Mouse (Mus musculus) lung, embryonic 14.5 days (tissue): ENCODE data around the gene Car4. TPM values are rescaled to one million over a fixed set of nuclear protein-coding genes. Genes with fewer than 3 reads are reported as not detected.

ENCODE experiments used
- ATAC-seq: fragments of 200-750 bp; cut with Nextera tagmentation; 2 replicates; pipeline ENCODE4 v1.8.0; 2017; ENCODE audit warnings: mild to moderate bottlenecking, moderate TSS enrichment, moderate library complexity; ENCODE audit not compliant: insufficient read depth
- DNase-seq: peaks from one replicate; pipeline ENCODE4 v3.0.0-alpha.2; 2015
- H3K27ac ChIP-seq: fragments of 300-500 bp; sonication (generic); 2 replicates; pipeline ENCODE4 v1.5.1; 2014; ENCODE audit warnings: low read depth, mild to moderate bottlenecking, moderate library complexity
- H3K27me3 ChIP-seq: fragments of 300-500 bp; sonication (generic); 2 replicates; pipeline ENCODE4 v1.6.1; 2014; ENCODE audit warnings: low read length, control low read depth; ENCODE audit not compliant: insufficient read depth
- H3K36me3 ChIP-seq: fragments of 300-500 bp; sonication (generic); 2 replicates; pipeline ENCODE4 v1.6.1; 2014; ENCODE audit warnings: control low read depth; ENCODE audit not compliant: insufficient read depth
- H3K4me1 ChIP-seq: fragments of 300-500 bp; sonication (generic); 2 replicates; pipeline ENCODE4 v1.6.1; 2014; ENCODE audit warnings: antibody characterized with exemption, control low read depth; ENCODE audit not compliant: insufficient read depth
- H3K4me2 ChIP-seq: fragments of 300-500 bp; sonication (generic); 2 replicates; pipeline ENCODE4 v1.6.1; 2014; ENCODE audit warnings: mild to moderate bottlenecking
- H3K4me3 ChIP-seq: fragments of 300-500 bp; sonication (generic); 2 replicates; pipeline ENCODE4 v1.5.1; 2014; ENCODE audit warnings: low read depth, low read length
- H3K9ac ChIP-seq: fragments of 300-500 bp; sonication (generic); 2 replicates; pipeline ENCODE4 v1.6.1; 2014
- H3K9me3 ChIP-seq: fragments of 300-500 bp; sonication (generic); 2 replicates; pipeline ENCODE4 v1.6.1; 2016; ENCODE audit warnings: low read depth, low read length, control low read depth
- CTCF ChIP-seq: IDR thresholded peaks from 2 replicates; pipeline ENCODE4 v1.5.1; 2016; ENCODE audit warnings: antibody characterized with exemption, low read depth
- WGBS: fragments of 180-500 bp; shearing (Covaris S2); extraction: QIAGEN DNeasy Blood & Tissue Kit; methylation state at CpG from one replicate; pipeline ENCODE4 v1.1.7; 2014; 5-methylcytosine and 5-hydroxymethylcytosine counted together
- polyA plus RNA-seq: library from polyadenylated mRNA; unstranded; fragments of >200 nt; fragmentation: Nextera tagmentation; extraction: Ambion mirVana; gene quantifications from 2 replicates; pipeline ENCODE4 v1.2.1, GENCODE M21; 2014

The Car4 gene
- polyA plus RNA-seq, 1 experiment from 2014 or later: 0.28 TPM

GRCm38 (mm10) chr11:84944639-84945435, 12.7 kb upstream of the Car4 start:
- ATAC-seq (no peak), DNase-seq (no peak)
- no peak overlapping the region for H3K4me3 ChIP-seq
- H3K4me1 ChIP-seq: no peaks in the 10 kb centered on the region
- H3K9me3 ChIP-seq: no peaks in the 10 kb centered on the region
- H3K36me3 ChIP-seq: no peaks in the 10 kb centered on the region
- TF ChIP-seq CTCF: no peak
- WGBS: 2% methylated on average over 12 of the region's 12 CpGs
- no peak overlapping the region for H3K9ac ChIP-seq
- H3K27ac ChIP-seq: no peak overlapping the region
- no peaks in the 10 kb centered on the region for H3K27me3 ChIP-seq
- H3K4me2 ChIP-seq: no peak overlapping the region

GRCm38 (mm10) chr11:84945841-84946240, 11.7 kb upstream of the Car4 start:
- no peaks in the 10 kb centered on the region for H3K27me3 ChIP-seq
- ATAC-seq (no peak), DNase-seq (no peak)
- H3K4me2 ChIP-seq: no peak overlapping the region
- H3K4me1 ChIP-seq: no peaks in the 10 kb centered on the region
- WGBS: 22% methylated on average over 3 of the region's 3 CpGs
- no peaks in the 10 kb centered on the region for H3K36me3 ChIP-seq
- no peak overlapping the region for H3K4me3 ChIP-seq
- no peak for TF ChIP-seq CTCF
- no peak overlapping the region for H3K9ac ChIP-seq
- H3K9me3 ChIP-seq: no peaks in the 10 kb centered on the region
- no peak overlapping the region for H3K27ac ChIP-seq

- no peaks in the 10 kb centered on the region for H3K36me3 ChIP-seq
- H3K4me3 ChIP-seq: no peak overlapping the region
- no peaks in the 10 kb centered on the region for H3K9me3 ChIP-seq
- WGBS: 79% methylated on average over 6 of the region's 6 CpGs
- no peak overlapping the region for H3K9ac ChIP-seq
- no peak overlapping the region for H3K27ac ChIP-seq
- ATAC-seq (no peak), DNase-seq (no peak)
- no peaks in the 10 kb centered on the region for H3K27me3 ChIP-seq
- H3K4me1 ChIP-seq: no peaks in the 10 kb centered on the region
- no peak for TF ChIP-seq CTCF
- no peak overlapping the region for H3K4me2 ChIP-seq
Measured at GRCm38 (mm10) chr11:84947206-84947605, 10.4 kb upstream of the Car4 start.

GRCm38 (mm10) chr11:84948114-84948513, 9.5 kb upstream of the Car4 start:
- TF ChIP-seq CTCF: no peak

GRCm38 (mm10) chr11:84948526-84948925, 9.1 kb upstream of the Car4 start:
- Histone ChIP-seq H3K36me3 (no peaks in the 10 kb centered on the region), H3K4me3 (no peak overlapping the region), H3K9ac (no peak overlapping the region), H3K9me3 (no peaks in the 10 kb centered on the region), H3K27ac (no peak overlapping the region), H3K4me1 (no peaks in the 10 kb centered on the region), H3K4me2 (no peak overlapping the region), H3K27me3 (no peaks in the 10 kb centered on the region)
- DNase-seq: no peak
- TF ChIP-seq CTCF: no peak
- 48% methylated on average over 3 of the region's 3 CpGs for WGBS
- no peak for ATAC-seq

More at GRCm38 (mm10) chr11:84948114-84948513, 9.5 kb upstream of the Car4 start:
- H3K9ac ChIP-seq: no peak overlapping the region
- no peaks in the 10 kb centered on the region for H3K36me3 ChIP-seq
- no peak overlapping the region for H3K27ac ChIP-seq
- H3K9me3 ChIP-seq: no peaks in the 10 kb centered on the region
- H3K27me3 ChIP-seq: no peaks in the 10 kb centered on the region
- no peak for DNase-seq
- ATAC-seq: no peak
- no peak overlapping the region for H3K4me2 ChIP-seq
- WGBS: 55% methylated on average over 3 of the region's 3 CpGs
- no peaks in the 10 kb centered on the region for H3K4me1 ChIP-seq
- H3K4me3 ChIP-seq: no peak overlapping the region

GRCm38 (mm10) chr11:84952611-84953010, 5.0 kb upstream of the Car4 start:
- Histone ChIP-seq H3K36me3 (no peaks in the 10 kb centered on the region), H3K4me3 (no peak overlapping the region), H3K9ac (no peak overlapping the region), H3K4me1 (no peaks in the 10 kb centered on the region), H3K27me3 (peaks cover 15% of the 10 kb centered on the region), H3K4me2 (no peak overlapping the region), H3K27ac (no peak overlapping the region), H3K9me3 (no peaks in the 10 kb centered on the region)
- TF ChIP-seq CTCF: no peak
- DNase-seq (peak; percentile 67), ATAC-seq (peak; percentile 52; the same call in 1 of the 2 replicates)
- 34% methylated on average over 2 of the region's 2 CpGs for WGBS

GRCm38 (mm10) chr11:84956400-84956799, 1.2 kb upstream of the Car4 start:
- TF ChIP-seq CTCF: no peak
- no peak overlapping the region for H3K9ac ChIP-seq
- no peak overlapping the region for H3K27ac ChIP-seq
- WGBS: 29% methylated on average over 5 of the region's 5 CpGs
- no peaks in the 10 kb centered on the region for H3K9me3 ChIP-seq
- DNase-seq: no peak
- H3K4me2 ChIP-seq: no peak overlapping the region
- H3K36me3 ChIP-seq: no peaks in the 10 kb centered on the region
- peaks cover 34% of the 10 kb centered on the region for H3K27me3 ChIP-seq
- no peak overlapping the region for H3K4me3 ChIP-seq
- ATAC-seq: no peak
- no peaks in the 10 kb centered on the region for H3K4me1 ChIP-seq
